Mouse (Mus musculus): ENCODE results near the gene Ror1. TPM values are rescaled to one million over a fixed set of nuclear protein-coding genes. Genes with fewer than 3 reads are reported as not detected.

Ror1 gene
- polyA plus RNA-seq, 1 experiment from 2014 or later, result 1.5 TPM

GRCm38 (mm10) chr4:100231906-100232305 lies 136.3 kb downstream of the Ror1 start:
- no peak overlapping the region for H3K4me3 ChIP-seq (replicated peaks; ENCODE audit: low read depth, low read length)
- no peak for DNase-seq
- no peaks in the 10 kb centered on the region for H3K9me3 ChIP-seq (ENCODE audit: control insufficient read depth, low read length)
- H3K4me2 ChIP-seq (ENCODE audit: low read length), result no peak overlapping the region
- H3K9ac ChIP-seq (replicated peaks; ENCODE audit: low read length), result no peak overlapping the region
- no peak for ATAC-seq (ENCODE audit: low FRiP score, low TSS enrichment)
- 97% methylated on average over 3 of the region's 3 CpGs for WGBS
- no peak overlapping the region for H3K27ac ChIP-seq (replicated peaks; ENCODE audit: low read depth, low read length)
- no peaks in the 10 kb centered on the region for H3K36me3 ChIP-seq (ENCODE audit: control insufficient read depth, insufficient read depth, low read length)
- H3K27me3 ChIP-seq (ENCODE audit: control insufficient read depth, insufficient read depth, low read length), result no peaks in the 10 kb centered on the region
- no peaks in the 10 kb centered on the region for H3K4me1 ChIP-seq (ENCODE audit: control insufficient read depth, insufficient read depth, low read length)

GRCm38 (mm10) chr4:100232541-100232940 lies 136.9 kb downstream of the Ror1 start:
- Histone ChIP-seq H3K9ac (replicated peaks; ENCODE audit: low read length) (no peak overlapping the region), H3K27ac (replicated peaks; ENCODE audit: low read depth, low read length) (no peak overlapping the region), H3K27me3 (ENCODE audit: control insufficient read depth, insufficient read depth, low read length) (no peaks in the 10 kb centered on the region), H3K4me1 (ENCODE audit: control insufficient read depth, insufficient read depth, low read length) (no peaks in the 10 kb centered on the region), H3K4me2 (ENCODE audit: low read length) (no peak overlapping the region), H3K4me3 (replicated peaks; ENCODE audit: low read depth, low read length) (no peak overlapping the region), H3K36me3 (ENCODE audit: control insufficient read depth, insufficient read depth, low read length) (no peaks in the 10 kb centered on the region), H3K9me3 (ENCODE audit: control insufficient read depth, low read length) (no peaks in the 10 kb centered on the region)
- ATAC-seq (ENCODE audit: low FRiP score, low TSS enrichment), result no peak
- DNase-seq, result no peak
- WGBS, result 95% methylated on average over 7 of the region's 7 CpGs

GRCm38 (mm10) chr4:100233770-100234169 lies 138.2 kb downstream of the Ror1 start:
- no peak for DNase-seq
- Histone ChIP-seq H3K27ac (replicated peaks; ENCODE audit: low read depth, low read length) (no peak overlapping the region), H3K9me3 (ENCODE audit: control insufficient read depth, low read length) (no peaks in the 10 kb centered on the region), H3K4me1 (ENCODE audit: control insufficient read depth, insufficient read depth, low read length) (no peaks in the 10 kb centered on the region), H3K9ac (replicated peaks; ENCODE audit: low read length) (no peak overlapping the region), H3K27me3 (ENCODE audit: control insufficient read depth, insufficient read depth, low read length) (no peaks in the 10 kb centered on the region), H3K36me3 (ENCODE audit: control insufficient read depth, insufficient read depth, low read length) (no peaks in the 10 kb centered on the region), H3K4me2 (ENCODE audit: low read length) (no peak overlapping the region), H3K4me3 (replicated peaks; ENCODE audit: low read depth, low read length) (no peak overlapping the region)
- no peak for ATAC-seq (ENCODE audit: low FRiP score, low TSS enrichment)
- 91% methylated on average over 10 of the region's 10 CpGs for WGBS

- Histone ChIP-seq H3K4me1 (ENCODE audit: control insufficient read depth, insufficient read depth, low read length) (no peaks in the 10 kb centered on the region), H3K4me2 (ENCODE audit: low read length) (no peak overlapping the region), H3K9me3 (ENCODE audit: control insufficient read depth, low read length) (no peaks in the 10 kb centered on the region), H3K36me3 (ENCODE audit: control insufficient read depth, insufficient read depth, low read length) (no peaks in the 10 kb centered on the region), H3K27me3 (ENCODE audit: control insufficient read depth, insufficient read depth, low read length) (no peaks in the 10 kb centered on the region), H3K4me3 (replicated peaks; ENCODE audit: low read depth, low read length) (no peak overlapping the region), H3K9ac (replicated peaks; ENCODE audit: low read length) (no peak overlapping the region), H3K27ac (replicated peaks; ENCODE audit: low read depth, low read length) (no peak overlapping the region)
- ATAC-seq (ENCODE audit: low FRiP score, low TSS enrichment) (no peak), DNase-seq (no peak)
- 88% methylated on average over 3 of the region's 3 CpGs for WGBS
These were observed 140.7 kb downstream of the Ror1 start for GRCm38 (mm10) chr4:100236339-100236738.

- Histone ChIP-seq H3K9me3 (ENCODE audit: control insufficient read depth, low read length) (no peaks in the 10 kb centered on the region), H3K27ac (replicated peaks; ENCODE audit: low read depth, low read length) (no peak overlapping the region), H3K4me1 (ENCODE audit: control insufficient read depth, insufficient read depth, low read length) (no peaks in the 10 kb centered on the region), H3K9ac (replicated peaks; ENCODE audit: low read length) (no peak overlapping the region), H3K27me3 (ENCODE audit: control insufficient read depth, insufficient read depth, low read length) (no peaks in the 10 kb centered on the region), H3K4me2 (ENCODE audit: low read length) (no peak overlapping the region), H3K36me3 (ENCODE audit: control insufficient read depth, insufficient read depth, low read length) (no peaks in the 10 kb centered on the region), H3K4me3 (replicated peaks; ENCODE audit: low read depth, low read length) (no peak overlapping the region)
- WGBS, result 84% methylated on average over 6 of the region's 6 CpGs
- DNase-seq, result no peak
- ATAC-seq (ENCODE audit: low FRiP score, low TSS enrichment), result no peak
These were observed 146.6 kb downstream of the Ror1 start for GRCm38 (mm10) chr4:100242061-100242756.

- Histone ChIP-seq H3K27ac (replicated peaks; ENCODE audit: low read depth, low read length) (no peak overlapping the region), H3K4me1 (ENCODE audit: control insufficient read depth, insufficient read depth, low read length) (no peaks in the 10 kb centered on the region), H3K9ac (replicated peaks; ENCODE audit: low read length) (no peak overlapping the region), H3K4me3 (replicated peaks; ENCODE audit: low read depth, low read length) (no peak overlapping the region), H3K36me3 (ENCODE audit: control insufficient read depth, insufficient read depth, low read length) (no peaks in the 10 kb centered on the region), H3K9me3 (ENCODE audit: control insufficient read depth, low read length) (no peaks in the 10 kb centered on the region), H3K4me2 (ENCODE audit: low read length) (no peak overlapping the region), H3K27me3 (ENCODE audit: control insufficient read depth, insufficient read depth, low read length) (no peaks in the 10 kb centered on the region)
- ATAC-seq (ENCODE audit: low FRiP score, low TSS enrichment), result no peak
- 90% methylated on average over 8 of the region's 8 CpGs for WGBS
- DNase-seq, result no peak
These were observed 148.7 kb downstream of the Ror1 start for GRCm38 (mm10) chr4:100244250-100244649.

GRCm38 (mm10) chr4:100244701-100245100 lies 149.1 kb downstream of the Ror1 start:
- no peak for ATAC-seq (ENCODE audit: low FRiP score, low TSS enrichment)
- H3K4me2 ChIP-seq (ENCODE audit: low read length), result no peak overlapping the region
- no peaks in the 10 kb centered on the region for H3K36me3 ChIP-seq (ENCODE audit: control insufficient read depth, insufficient read depth, low read length)
- H3K4me3 ChIP-seq (replicated peaks; ENCODE audit: low read depth, low read length), result no peak overlapping the region
- H3K9me3 ChIP-seq (ENCODE audit: control insufficient read depth, low read length), result no peaks in the 10 kb centered on the region
- H3K27me3 ChIP-seq (ENCODE audit: control insufficient read depth, insufficient read depth, low read length), result no peaks in the 10 kb centered on the region
- no peak for DNase-seq
- H3K4me1 ChIP-seq (ENCODE audit: control insufficient read depth, insufficient read depth, low read length), result no peaks in the 10 kb centered on the region
- 86% methylated on average over 6 of the region's 6 CpGs for WGBS
- no peak overlapping the region for H3K9ac ChIP-seq (replicated peaks; ENCODE audit: low read length)
- no peak overlapping the region for H3K27ac ChIP-seq (replicated peaks; ENCODE audit: low read depth, low read length)

- Histone ChIP-seq H3K4me3 (replicated peaks; ENCODE audit: low read depth, low read length) (no peak overlapping the region), H3K27me3 (ENCODE audit: control insufficient read depth, insufficient read depth, low read length) (no peaks in the 10 kb centered on the region), H3K27ac (replicated peaks; ENCODE audit: low read depth, low read length) (no peak overlapping the region), H3K4me1 (ENCODE audit: control insufficient read depth, insufficient read depth, low read length) (no peaks in the 10 kb centered on the region), H3K9me3 (ENCODE audit: control insufficient read depth, low read length) (no peaks in the 10 kb centered on the region), H3K9ac (replicated peaks; ENCODE audit: low read length) (no peak overlapping the region), H3K4me2 (ENCODE audit: low read length) (no peak overlapping the region), H3K36me3 (ENCODE audit: control insufficient read depth, insufficient read depth, low read length) (no peaks in the 10 kb centered on the region)
- ATAC-seq (ENCODE audit: low FRiP score, low TSS enrichment), result no peak
- no peak for DNase-seq
- WGBS, result 86% methylated on average over 7 of the region's 7 CpGs
These were observed 152.2 kb downstream of the Ror1 start for GRCm38 (mm10) chr4:100247826-100248225.

GRCm38 (mm10) chr4:100248273-100248672 lies 152.7 kb downstream of the Ror1 start:
- H3K27me3 ChIP-seq (ENCODE audit: control insufficient read depth, insufficient read depth, low read length), result no peaks in the 10 kb centered on the region
- H3K27ac ChIP-seq (replicated peaks; ENCODE audit: low read depth, low read length), result no peak overlapping the region
- 94% methylated on average over 2 of the region's 2 CpGs for WGBS
- no peak overlapping the region for H3K4me3 ChIP-seq (replicated peaks; ENCODE audit: low read depth, low read length)
- no peak overlapping the region for H3K9ac ChIP-seq (replicated peaks; ENCODE audit: low read length)
- no peak for DNase-seq
- no peaks in the 10 kb centered on the region for H3K4me1 ChIP-seq (ENCODE audit: control insufficient read depth, insufficient read depth, low read length)
- ATAC-seq (ENCODE audit: low FRiP score, low TSS enrichment), result no peak
- no peak overlapping the region for H3K4me2 ChIP-seq (ENCODE audit: low read length)
- no peaks in the 10 kb centered on the region for H3K36me3 ChIP-seq (ENCODE audit: control insufficient read depth, insufficient read depth, low read length)
- H3K9me3 ChIP-seq (ENCODE audit: control insufficient read depth, low read length), result no peaks in the 10 kb centered on the region

All from midbrain, embryonic 14.5 days (tissue).